ENCODE assay signal across 9 mouse cellular contexts in the genomic region with DNA sequence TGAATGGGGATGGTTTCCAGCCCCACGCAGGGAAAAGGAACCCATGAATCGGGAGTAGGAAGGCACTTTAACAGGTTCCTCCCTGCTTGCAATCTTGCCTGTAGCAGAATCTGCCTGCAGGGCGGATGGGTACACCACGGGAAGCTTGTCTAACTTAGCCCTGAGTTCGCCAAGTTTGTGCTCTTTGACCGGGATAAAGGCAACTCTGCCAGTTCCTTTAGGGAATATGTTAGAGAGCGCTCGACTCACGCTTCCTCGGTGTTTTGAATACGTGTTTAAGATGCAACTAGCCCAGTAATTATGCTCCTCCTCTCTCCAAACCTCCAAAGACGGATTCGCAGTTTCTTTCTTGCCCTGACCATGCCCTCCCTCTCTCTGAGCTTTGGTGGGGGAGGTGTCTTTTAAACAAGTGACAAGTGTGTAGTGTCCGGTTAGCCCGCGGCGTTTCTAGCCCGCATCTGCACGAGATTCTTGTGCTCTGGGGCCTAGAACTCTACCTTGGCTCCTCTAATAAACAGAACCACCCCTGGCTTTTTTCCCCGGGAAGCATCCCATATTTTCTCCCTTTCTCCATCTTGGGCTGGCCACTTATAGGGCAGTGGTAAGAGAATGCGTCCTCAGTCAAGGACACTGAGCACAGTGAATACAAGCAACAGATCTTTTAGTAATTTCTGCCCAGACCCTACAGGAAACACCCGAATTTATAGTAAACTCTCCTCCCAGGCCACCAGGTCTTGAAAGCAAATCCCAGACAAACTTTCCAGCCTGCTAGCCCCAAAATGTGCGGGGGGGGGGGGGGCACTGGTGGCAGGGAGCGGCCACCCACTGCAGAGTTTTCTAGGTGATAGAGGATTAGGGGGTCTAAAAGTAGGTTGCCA. TPM values are rescaled to one million over a fixed set of nuclear protein-coding genes. Genes with fewer than 3 reads are reported as not detected.
DNase-seq lines count a peak whose midpoint lies in the region; ATAC-seq and TF ChIP-seq lines count a peak whose summit lies in the region.
"Had no signal": no experiment of that assay in that cellular context is flagged by ENCODE, and none has a peak within 500 bp of the region (broad histone marks: within the 10 kb centered on the region; RNA-seq: fewer than 3 reads in every experiment).

No protein-coding gene starts in this region.

- no peak for TF ChIP-seq CTCF in lung, adult 2 months (IDR thresholded peaks at IDR 0.05; ENCODE audit: insufficient read depth, low read length)
- no peak for TF ChIP-seq CTCF in stomach, postnatal 0 days (IDR thresholded peaks at IDR 0.05; ENCODE audit: low read depth)

- peak overlapping the region; percentile 78; the same call in 1 of the 2 replicates for H3K9ac ChIP-seq in embryonic facial prominence, embryonic 13.5 days
- peak overlapping the region; percentile 72 for H3K9ac ChIP-seq in stomach, postnatal 0 days (ENCODE audit: low read length)
- H3K9ac ChIP-seq: liver, embryonic 15.5 days had no signal

- no peak for TF ChIP-seq POLR2A in lung, adult 2 months (IDR thresholded peaks at IDR 0.05; ENCODE audit: borderline replicate concordance, extremely low read depth, low read depth, low read length)

- DNase-seq in lung, adult 2 months = peak; percentile 19
- no peak for DNase-seq in lung, postnatal 14 days
- peak; percentile 56 for DNase-seq in limb, embryonic 10.5 days (ENCODE audit: low spot score)
- DNase-seq in stomach, postnatal 0 days (ENCODE audit: low spot score) = no peak
- DNase-seq in right cerebral cortex, postnatal 14 days = no peak
- no peak for DNase-seq in cerebellum, adult 11 months

- H3K36me3 ChIP-seq in embryonic facial prominence, embryonic 13.5 days = no peaks in the 10 kb centered on the region
- no peaks in the 10 kb centered on the region for H3K36me3 ChIP-seq in limb, embryonic 10.5 days
- no peaks in the 10 kb centered on the region for H3K36me3 ChIP-seq in stomach, postnatal 0 days (ENCODE audit: control insufficient read depth, insufficient read depth, low read length)
- H3K36me3 ChIP-seq: liver, embryonic 15.5 days had no signal

- 23% methylated on average over 24 of the region's 24 CpGs for WGBS in lung, adult 2 months
- 5% methylated on average over 24 of the region's 24 CpGs for WGBS in embryonic facial prominence, embryonic 13.5 days
- WGBS in limb, embryonic 10.5 days = 2% methylated on average over 24 of the region's 24 CpGs
- 21% methylated on average over 24 of the region's 24 CpGs for WGBS in stomach, postnatal 0 days

- H3K27me3 ChIP-seq in embryonic facial prominence, embryonic 13.5 days = peaks cover 98% of the 10 kb centered on the region
- peaks cover 100% of the 10 kb centered on the region for H3K27me3 ChIP-seq in limb, embryonic 10.5 days (ENCODE audit: low read depth, poor library complexity, severe bottlenecking)
- H3K27me3 ChIP-seq in stomach, postnatal 0 days (ENCODE audit: control insufficient read depth, insufficient read depth, low read length) = peaks cover 3% of the 10 kb centered on the region; the same call in 1 of the 2 replicates

- H3K4me2 ChIP-seq in embryonic facial prominence, embryonic 13.5 days = peak overlapping the region; percentile 90
- H3K4me2 ChIP-seq in stomach, postnatal 0 days (replicated peaks; ENCODE audit: low read depth) = peak overlapping the region; percentile 80

- peaks cover 3% of the 10 kb centered on the region; the same call in 1 of the 2 replicates for H3K4me1 ChIP-seq in lung, adult 2 months (ENCODE audit: control insufficient read depth, insufficient read depth, low read length)
- H3K4me1 ChIP-seq in embryonic facial prominence, embryonic 13.5 days = peaks cover 64% of the 10 kb centered on the region
- peaks cover 64% of the 10 kb centered on the region for H3K4me1 ChIP-seq in limb, embryonic 10.5 days
- H3K4me1 ChIP-seq in stomach, postnatal 0 days (replicated peaks; ENCODE audit: control insufficient read depth, insufficient read depth) = no peaks in the 10 kb centered on the region
- H3K4me1 ChIP-seq: liver, embryonic 15.5 days had no signal

- H3K4me3 ChIP-seq in lung, adult 2 months (replicated peaks; ENCODE audit: extremely low read depth, low read depth, low read length) = peak overlapping the region; percentile 2
- peak overlapping the region; percentile 62 for H3K4me3 ChIP-seq in embryonic facial prominence, embryonic 13.5 days
- peak overlapping the region; percentile 65 for H3K4me3 ChIP-seq in limb, embryonic 10.5 days
- H3K4me3 ChIP-seq in stomach, postnatal 0 days (ENCODE audit: low read depth, low read length) = peak overlapping the region; percentile 69

- no peak for ATAC-seq in embryonic facial prominence, embryonic 13.5 days (ENCODE audit: insufficient number of reproducible peaks, insufficient read depth, low FRiP score, low TSS enrichment, low read depth)
- ATAC-seq in stomach, postnatal 0 days (ENCODE audit: low FRiP score, low TSS enrichment) = no peak
- ATAC-seq in granulocyte monocyte progenitor cell, adult 5-6 weeks (replicated peaks; ENCODE audit: poor library complexity, severe bottlenecking) = no peak

- H3K27ac ChIP-seq in embryonic facial prominence, embryonic 13.5 days = no peak overlapping the region
- H3K27ac ChIP-seq in limb, embryonic 10.5 days = peak overlapping the region; percentile 83; the same call in 1 of the 2 replicates
- peak overlapping the region; percentile 70 for H3K27ac ChIP-seq in stomach, postnatal 0 days (replicated peaks)
- H3K27ac ChIP-seq: liver, embryonic 15.5 days had no signal

- no peaks in the 10 kb centered on the region for H3K9me3 ChIP-seq in embryonic facial prominence, embryonic 13.5 days
- H3K9me3 ChIP-seq in limb, embryonic 10.5 days (replicated peaks) = no peaks in the 10 kb centered on the region
- no peaks in the 10 kb centered on the region for H3K9me3 ChIP-seq in stomach, postnatal 0 days (ENCODE audit: control insufficient read depth, low read length)
- H3K9me3 ChIP-seq: liver, embryonic 15.5 days had no signal

- TF ChIP-seq EP300 in stomach, postnatal 0 days (optimal IDR thresholded peaks at IDR 0.05) = no peak

RNA-seq across cellular contexts. Expression of gene Gdnf, which starts 1.4 kb away (rescaled TPM):
- 3.3 and 3.4 TPM in 2 replicates for polyA plus RNA-seq in lung, adult 2 months (2012; rRNA removed)
- polyA plus RNA-seq in embryonic facial prominence, embryonic 13.5 days (2015; fragmentation: Nextera tagmentation; extraction: Ambion mirVana) = 0.84 and 1.2 TPM in 2 replicates
- polyA plus RNA-seq in limb, embryonic 10.5 days (2016; fragmentation: Nextera tagmentation; extraction: Ambion mirVana) = 1.3 and 1.6 TPM in 2 replicates
- polyA plus RNA-seq in stomach, postnatal 0 days (2015; fragmentation: Nextera tagmentation; extraction: Ambion mirVana) = 0.62 and 0.72 TPM in 2 replicates
- total RNA-seq in granulocyte monocyte progenitor cell, adult 5-6 weeks (2014; fragmentation: Nextera tagmentation) = not detected in 2 replicates
- total RNA-seq in granulocyte monocyte progenitor cell, adult 5-6 weeks (2017) = not detected in 2 replicates
- polyA plus RNA-seq: liver, embryonic 15.5 days had no signal

Comparison
In these comparisons a context has a peak if more than half of its experiments do, and no peak if none do; other contexts are left out.
1. DNase-seq: peak in lung, adult 2 months (single experiment) and limb, embryonic 10.5 days (single experiment); none in lung, postnatal 14 days (single experiment), stomach, postnatal 0 days (single experiment), right cerebral cortex, postnatal 14 days (single experiment) and cerebellum, adult 11 months (single experiment).
2. H3K4me3 ChIP-seq: peak in every context shown above with its lines; median percentile 69 in stomach, postnatal 0 days; 65 in limb, embryonic 10.5 days; 62 in embryonic facial prominence, embryonic 13.5 days; 2 in lung, adult 2 months.